Mouse (Mus musculus) MEL (cell line): ENCODE results near the gene Gm44965. TPM values are rescaled to one million over a fixed set of nuclear protein-coding genes. Genes with fewer than 3 reads are reported as not detected.

Experiments
- DNase-seq: peaks from one replicate; pipeline ENCODE4 v3.0.0; 2011; ENCODE audit warnings: low read depth, low spot score
- H3K27ac ChIP-seq: 2 replicates; pipeline ENCODE4 v1.5.1; 2012; ENCODE audit warnings: low read depth, mild to moderate bottlenecking, control low read depth, low read length, moderate library complexity; ENCODE audit not compliant: control insufficient read depth
- H3K27me3 ChIP-seq, 2 experiments: fragments of 150-350 bp in 1 of 2; sonication (generic) in 1 of 2; 2 replicates each; pipeline ENCODE4 v1.6.1; 2012; ENCODE audit warnings: low read length in 2 of 2, mild to moderate bottlenecking in 2 of 2, improper control_type of control experiment in 1 of 2, moderate library complexity in 1 of 2; ENCODE audit not compliant: insufficient read depth in 2 of 2, control insufficient read depth in 1 of 2
- H3K36me3 ChIP-seq, 2 experiments: 2 replicates each; pipeline ENCODE4 v1.6.1; 2012 to 2014; ENCODE audit warnings: low read length in 2 of 2, improper control_type of control experiment in 1 of 2, inconsistent platforms in 1 of 2, mild to moderate bottlenecking in 1 of 2; ENCODE audit not compliant: insufficient read depth in 2 of 2, control insufficient read depth in 1 of 2
- H3K4me1 ChIP-seq, 2 experiments: fragments of 150-350 bp in 1 of 2; sonication (generic) in 1 of 2; 2 replicates each; pipeline ENCODE4 v1.6.1; 2012; ENCODE audit warnings: low read length in 2 of 2, improper control_type of control experiment in 1 of 2, mild to moderate bottlenecking in 1 of 2; ENCODE audit not compliant: insufficient read depth in 2 of 2, control insufficient read depth in 1 of 2
- H3K4me3 ChIP-seq, 2 experiments: fragments of 150-350 bp in 1 of 2; sonication (generic) in 1 of 2; 2 replicates each; pipeline ENCODE4 v1.5.1; 2012; ENCODE audit warnings: low read depth in 2 of 2, low read length in 2 of 2, mild to moderate bottlenecking in 2 of 2, moderate library complexity in 2 of 2, control low read depth in 1 of 2, improper control_type of control experiment in 1 of 2; ENCODE audit not compliant: control insufficient read depth in 1 of 2, insufficient read depth in 1 of 2
- H3K79me2 ChIP-seq: 2 replicates; pipeline ENCODE4 v1.6.1; 2012; ENCODE audit warnings: mild to moderate bottlenecking, low read length, moderate library complexity; ENCODE audit not compliant: control insufficient read depth, poor library complexity, insufficient read depth
- H3K9ac ChIP-seq: 2 replicates; pipeline ENCODE4 v1.6.1; 2012; ENCODE audit warnings: low read depth, mild to moderate bottlenecking, control low read depth, low read length, moderate library complexity; ENCODE audit not compliant: control insufficient read depth, poor library complexity, severe bottlenecking
- H3K9me3 ChIP-seq: fragments of 150-350 bp; sonication (generic); replicated peaks from 2 replicates; pipeline ENCODE4 v1.6.1; 2012; ENCODE audit warnings: mild to moderate bottlenecking, low read length, improper control_type of control experiment, moderate library complexity; ENCODE audit not compliant: insufficient read depth
- BHLHE40 ChIP-seq: IDR thresholded peaks from 2 replicates; pipeline ENCODE4 v1.6.1; 2012; ENCODE audit warnings: low read depth, mild to moderate bottlenecking, inconsistent platforms, low read length, improper control_type of control experiment, borderline replicate concordance
- CTCF ChIP-seq, 3 experiments: IDR thresholded peaks in 2 of 3; conservative IDR thresholded peaks in 1 of 3; 2 replicates each; pipeline ENCODE4 v1.5.1; 2011 to 2012; ENCODE audit warnings: low read length in 3 of 3, low read depth in 2 of 3, mild to moderate bottlenecking in 2 of 3, improper control_type of control experiment in 1 of 3, inconsistent platforms in 1 of 3, mixed read lengths in 1 of 3, moderate library complexity in 1 of 3; ENCODE audit not compliant: control insufficient read depth in 1 of 3, insufficient read depth in 1 of 3, poor library complexity in 1 of 3, severe bottlenecking in 1 of 3
- E2F4 ChIP-seq: IDR thresholded peaks from 2 replicates; pipeline ENCODE4 v1.6.1; 2011; ENCODE audit warnings: low read depth, low read length, improper control_type of control experiment, borderline replicate concordance
- ELF1 ChIP-seq: IDR thresholded peaks from 2 replicates; pipeline ENCODE4 v1.6.1; 2014; ENCODE audit warnings: low read depth, mild to moderate bottlenecking, inconsistent platforms, low read length, improper control_type of control experiment, moderate library complexity
- EP300 ChIP-seq, 2 experiments: IDR thresholded peaks; 2 replicates each; pipeline ENCODE4 v1.6.1; 2011; ENCODE audit warnings: improper control_type of control experiment in 2 of 2, low read length in 2 of 2, low read depth in 1 of 2, mild to moderate bottlenecking in 1 of 2
- ETS1 ChIP-seq: IDR thresholded peaks from 2 replicates; pipeline ENCODE4 v1.6.1; 2012; ENCODE audit warnings: low read depth, mild to moderate bottlenecking, inconsistent platforms, low read length, improper control_type of control experiment, moderate library complexity
- GABPA ChIP-seq: IDR thresholded peaks from 2 replicates; pipeline ENCODE4 v1.6.1; 2012; ENCODE audit warnings: low read depth, mild to moderate bottlenecking, inconsistent platforms, low read length, improper control_type of control experiment, moderate library complexity
- GATA1 ChIP-seq: IDR thresholded peaks from 2 replicates; pipeline ENCODE4 v1.6.1; 2011; ENCODE audit warnings: low read depth, low read length, improper control_type of control experiment
- HCFC1 ChIP-seq: IDR thresholded peaks from 2 replicates; pipeline ENCODE4 v1.6.1; 2012; ENCODE audit warnings: low read depth, mild to moderate bottlenecking, inconsistent platforms, low read length, improper control_type of control experiment, moderate library complexity
- KAT2A ChIP-seq: conservative IDR thresholded peaks from 2 replicates; pipeline ENCODE4 v1.6.1; 2012; ENCODE audit warnings: low read depth, low read length, improper control_type of control experiment, inconsistent platforms
- MAX ChIP-seq: IDR thresholded peaks from 2 replicates; pipeline ENCODE4 v1.6.1; 2011; ENCODE audit warnings: low read length, improper control_type of control experiment
- MAZ ChIP-seq: IDR thresholded peaks from 2 replicates; pipeline ENCODE4 v1.6.1; 2012; ENCODE audit warnings: low read depth, mild to moderate bottlenecking, inconsistent platforms, low read length, improper control_type of control experiment
- MEF2A ChIP-seq: IDR thresholded peaks from 2 replicates; pipeline ENCODE4 v1.6.1; 2014; ENCODE audit warnings: low read depth, mild to moderate bottlenecking, inconsistent platforms, low read length, improper control_type of control experiment; ENCODE audit not compliant: poor library complexity, insufficient replicate concordance, severe bottlenecking; ENCODE audit errors: extremely low read depth
- NRF1 ChIP-seq: IDR thresholded peaks from 2 replicates; pipeline ENCODE4 v1.6.1; 2014; ENCODE audit warnings: low read depth, mild to moderate bottlenecking, inconsistent platforms, low read length, improper control_type of control experiment, moderate library complexity; ENCODE audit not compliant: poor library complexity, insufficient read depth, severe bottlenecking
- RAD21 ChIP-seq: IDR thresholded peaks from 2 replicates; pipeline ENCODE4 v1.6.1; 2011; ENCODE audit warnings: mild to moderate bottlenecking, low read depth, low read length, improper control_type of control experiment
- RCOR1 ChIP-seq: IDR thresholded peaks from 2 replicates; pipeline ENCODE4 v1.6.1; 2012; ENCODE audit warnings: low read depth, mild to moderate bottlenecking, inconsistent platforms, low read length, improper control_type of control experiment
- SIN3A ChIP-seq: IDR thresholded peaks from 2 replicates; pipeline ENCODE4 v1.6.1; 2012; ENCODE audit warnings: low read length, improper control_type of control experiment, inconsistent platforms
- SMC3 ChIP-seq: IDR thresholded peaks from 2 replicates; pipeline ENCODE4 v1.6.1; 2011; ENCODE audit warnings: low read depth, low read length, improper control_type of control experiment
- TAL1 ChIP-seq: IDR thresholded peaks from 2 replicates; pipeline ENCODE4 v1.6.1; 2012; ENCODE audit warnings: mild to moderate bottlenecking, inconsistent platforms, low read length, moderate library complexity, mixed read lengths
- TCF12 ChIP-seq: IDR thresholded peaks from 2 replicates; pipeline ENCODE4 v1.6.1; 2014; ENCODE audit warnings: low read depth, mild to moderate bottlenecking, inconsistent platforms, low read length, improper control_type of control experiment, moderate library complexity
- UBTF ChIP-seq: IDR thresholded peaks from 2 replicates; pipeline ENCODE4 v1.6.1; 2012; ENCODE audit warnings: low read depth, mild to moderate bottlenecking, inconsistent platforms, low read length, improper control_type of control experiment, moderate library complexity, borderline replicate concordance; ENCODE audit not compliant: insufficient read depth
- USF1 ChIP-seq: IDR thresholded peaks from 2 replicates; pipeline ENCODE4 v1.6.1; 2014; ENCODE audit warnings: low read depth, mild to moderate bottlenecking, inconsistent platforms, low read length, improper control_type of control experiment, moderate library complexity
- USF2 ChIP-seq, 2 experiments: IDR thresholded peaks; 2 replicates each; pipeline ENCODE4 v1.6.1; 2011 to 2012; ENCODE audit warnings: improper control_type of control experiment in 2 of 2, low read length in 2 of 2, borderline replicate concordance in 1 of 2, inconsistent platforms in 1 of 2, low read depth in 1 of 2, mild to moderate bottlenecking in 1 of 2; ENCODE audit not compliant: insufficient read depth in 1 of 2
- ZC3H11A ChIP-seq: IDR thresholded peaks from 2 replicates; pipeline ENCODE4 v1.6.1; 2012; ENCODE audit warnings: low read depth, mild to moderate bottlenecking, inconsistent platforms, low read length, improper control_type of control experiment
- ZKSCAN1 ChIP-seq: IDR thresholded peaks from 2 replicates; pipeline ENCODE4 v1.6.1; 2012; ENCODE audit warnings: low read depth, mild to moderate bottlenecking, inconsistent platforms, low read length, improper control_type of control experiment, moderate library complexity
- ZMIZ1 ChIP-seq: IDR thresholded peaks from 2 replicates; pipeline ENCODE4 v1.6.1; 2012; ENCODE audit warnings: low read depth, mild to moderate bottlenecking, inconsistent platforms, low read length, improper control_type of control experiment, moderate library complexity
- ZNF384 ChIP-seq: IDR thresholded peaks from 2 replicates; pipeline ENCODE4 v1.6.1; 2012; ENCODE audit warnings: low read depth, mild to moderate bottlenecking, inconsistent platforms, low read length, improper control_type of control experiment
- polyA plus RNA-seq, 2 experiments: library from polyadenylated mRNA; stranded (reverse) in 1 of 2; unstranded in 1 of 2; fragments of >175 nt in 1 of 2; fragments of >200 nt in 1 of 2; gene quantifications; 2 replicates each; pipeline versions ENCODE4 v1.2.1 to v1.2.4; 2012; ENCODE audit warnings: low replicate concordance in 2 of 2, low read depth in 1 of 2; ENCODE audit not compliant: insufficient read length in 2 of 2, insufficient read depth in 1 of 2, missing spikeins in 1 of 2
- total RNA-seq: library from RNA; depleted of rRNA; stranded (reverse); fragments of 300-350 nt; gene quantifications from 2 replicates; pipeline ENCODE4 v1.2.3, GENCODE M21; 2012

The Gm44965 gene
- total and polyA plus RNA-seq, 3 experiments = not detected

DNA sequence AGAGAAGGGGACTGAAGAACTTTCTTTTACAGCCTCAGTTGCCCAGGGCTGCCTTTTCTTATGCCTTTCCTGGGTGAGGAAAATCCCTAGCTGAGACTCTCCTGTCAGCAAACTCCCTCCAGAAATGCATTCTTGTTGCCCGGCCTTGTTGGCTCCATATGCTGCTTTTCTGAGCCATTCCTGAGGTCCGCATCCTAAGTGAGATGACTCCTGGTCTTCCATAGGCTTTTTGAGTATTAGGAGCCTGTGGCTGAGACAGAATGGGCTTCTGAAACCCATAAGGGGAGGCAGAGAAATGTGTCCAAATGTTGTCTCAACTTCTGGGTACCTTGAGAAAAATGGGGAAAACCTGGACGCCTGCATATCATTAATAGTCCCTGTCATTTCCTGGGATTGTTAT lies 19.8 kb upstream of the Gm44965 start:
- Histone ChIP-seq H3K27me3 (no peaks in the 10 kb centered on the region), H3K9me3 (no peaks in the 10 kb centered on the region), H3K36me3 (no peaks in the 10 kb centered on the region), H3K27ac (no peak overlapping the region), H3K9ac (no peak overlapping the region), H3K4me1 (no peaks in the 10 kb centered on the region), H3K79me2 (no peaks in the 10 kb centered on the region), H3K4me3 (no peak overlapping the region)
- no peak for DNase-seq
- TF ChIP-seq MEF2A (no peak), RCOR1 (no peak), ZNF384 (no peak), BHLHE40 (no peak), USF1 (no peak), TCF12 (no peak), MAX (no peak), UBTF (no peak), ELF1 (no peak), GABPA (no peak), NRF1 (no peak), CTCF (IDR thresholded peaks at IDR 0.05 in 2 of 3, conservative IDR thresholded peaks at IDR 0.05 in 1 of 3; ENCODE audit: control insufficient read depth in 1 of 3, insufficient read depth in 1 of 3, low read depth in 2 of 3, low read length in 3 of 3, poor library complexity in 1 of 3, severe bottlenecking in 1 of 3) (no peak), USF2 (IDR thresholded peaks at IDR 0.05; ENCODE audit: borderline replicate concordance in 1 of 2, insufficient read depth in 1 of 2, low read depth in 1 of 2, low read length in 2 of 2) (no peak), ZC3H11A (no peak)

DNA sequence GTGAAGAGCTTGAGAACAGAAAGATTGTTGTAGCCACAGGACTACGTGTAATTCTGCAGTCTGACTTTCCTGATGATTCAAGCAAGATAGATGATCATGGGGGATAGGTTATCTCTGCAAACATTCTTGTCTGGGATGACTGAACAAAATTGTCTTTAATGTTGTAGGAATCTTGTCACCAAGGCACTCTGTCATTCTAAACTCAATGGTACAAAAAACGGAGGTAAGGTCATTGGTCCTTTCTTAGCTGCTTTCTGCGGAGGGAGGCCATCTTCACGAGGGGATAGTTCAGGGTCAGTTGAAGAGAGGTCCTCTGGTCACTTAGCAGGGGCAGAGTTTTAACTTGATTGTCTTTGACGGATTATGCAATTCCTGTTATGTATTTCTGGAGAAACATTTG lies 15.0 kb upstream of the Gm44965 start:
- Histone ChIP-seq H3K4me3 (no peak overlapping the region; a peak in 1 of 4 replicates), H3K79me2 (no peaks in the 10 kb centered on the region), H3K27me3 (no peaks in the 10 kb centered on the region), H3K27ac (no peak overlapping the region), H3K9me3 (no peaks in the 10 kb centered on the region), H3K9ac (no peak overlapping the region), H3K4me1 (no peaks in the 10 kb centered on the region), H3K36me3 (no peaks in the 10 kb centered on the region)
- TF ChIP-seq SIN3A (no peak), NRF1 (no peak), GATA1 (no peak), ZMIZ1 (no peak), ETS1 (no peak), BHLHE40 (no peak), E2F4 (no peak), MAZ (no peak), HCFC1 (no peak), EP300 (IDR thresholded peaks at IDR 0.05; ENCODE audit: low read depth in 1 of 2, low read length in 2 of 2) (no peak), ZKSCAN1 (no peak), KAT2A (no peak), MAX (no peak), TAL1 (no peak), RAD21 (no peak), USF2 (IDR thresholded peaks at IDR 0.05; ENCODE audit: borderline replicate concordance in 1 of 2, insufficient read depth in 1 of 2, low read depth in 1 of 2, low read length in 2 of 2) (no peak), SMC3 (no peak)
- no peak for DNase-seq
